Mouse (Mus musculus): ENCODE measurements around the gene Cct3. TPM values are rescaled to one million over a fixed set of nuclear protein-coding genes. Genes with fewer than 3 reads are reported as not detected.

Gene Cct3
- 333 TPM for polyA plus RNA-seq (2017; shearing (Covaris generic))

DNA sequence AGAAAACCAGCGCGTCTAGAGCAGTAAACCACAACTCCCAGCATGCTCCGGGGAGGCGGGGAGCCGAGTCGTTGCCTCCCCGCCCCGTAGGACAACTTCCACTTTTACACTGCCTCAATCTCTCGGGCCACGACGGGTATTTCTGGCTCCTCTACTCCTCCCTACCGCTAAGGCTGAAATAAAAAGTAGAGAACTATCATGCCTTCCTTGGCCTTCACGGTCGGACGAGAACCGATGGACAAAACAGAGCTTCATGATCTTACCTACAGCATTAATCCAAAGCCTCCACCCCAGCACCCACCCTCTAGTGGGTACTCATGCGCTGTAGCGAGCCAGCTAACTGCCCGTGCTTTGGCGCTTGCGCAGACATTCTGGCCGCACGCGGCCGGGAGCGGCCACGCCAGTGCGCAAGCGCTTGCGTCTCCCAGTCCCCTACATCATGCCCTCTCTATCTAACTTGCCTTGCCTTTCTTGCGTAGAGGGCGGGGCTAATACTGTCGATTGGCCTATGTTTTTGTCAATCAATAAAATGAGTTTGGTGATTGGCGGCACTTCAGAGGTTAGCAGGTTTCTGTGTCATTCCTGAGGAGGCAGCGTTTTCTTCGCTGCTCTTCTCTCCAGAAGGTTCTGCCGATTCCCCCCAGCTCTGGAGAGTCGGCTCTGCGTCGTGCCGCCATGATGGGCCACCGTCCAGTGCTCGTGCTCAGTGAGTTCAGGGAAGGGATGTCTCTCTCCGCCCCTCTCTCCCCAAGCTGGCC lies at the start of gene Cct3, which contains the start of gene Tsacc:
Cct3 (plus strand) TSS at position 556 of the 758 bp plus-strand sequence.
Tsacc (minus strand) TSS at position 439 of the 758 bp plus-strand sequence.

DNA sequence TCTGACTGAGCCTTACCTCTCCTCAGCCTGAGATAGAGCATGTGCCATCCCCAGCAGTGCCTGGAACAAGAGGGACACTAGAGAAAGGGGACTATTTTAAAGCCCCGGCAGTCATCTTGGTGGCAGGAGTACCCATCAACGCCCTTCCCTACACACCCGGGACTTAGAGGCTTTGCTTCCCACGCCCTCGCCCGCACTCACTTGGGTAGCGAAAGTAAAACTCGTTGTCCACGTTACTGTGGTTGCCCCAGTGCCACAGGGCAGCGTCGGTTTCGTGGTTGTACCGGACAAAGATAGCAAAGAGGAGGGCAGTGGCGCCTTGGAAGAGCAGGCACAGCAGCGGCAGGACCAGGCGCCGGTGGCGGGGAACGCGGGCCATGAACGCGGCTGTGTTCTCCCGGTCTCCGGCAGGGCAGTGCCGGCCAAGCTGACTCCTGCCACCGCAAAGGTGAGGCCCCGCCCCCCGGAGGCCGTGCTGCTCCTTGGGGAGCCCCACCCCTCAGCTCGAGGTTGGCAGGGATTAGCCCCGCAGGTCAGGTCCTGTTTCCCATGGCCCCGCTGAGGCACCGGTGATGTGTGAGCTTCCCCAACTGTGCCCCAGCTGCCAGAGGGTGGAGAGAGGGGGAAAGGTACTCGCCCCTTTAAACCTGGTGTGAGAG lies 42.5 kb upstream of the Cct3 start, which contains the start of gene Rhbg:
Rhbg (minus strand) TSS at position 442 of the 659 bp plus-strand sequence.

DNA sequence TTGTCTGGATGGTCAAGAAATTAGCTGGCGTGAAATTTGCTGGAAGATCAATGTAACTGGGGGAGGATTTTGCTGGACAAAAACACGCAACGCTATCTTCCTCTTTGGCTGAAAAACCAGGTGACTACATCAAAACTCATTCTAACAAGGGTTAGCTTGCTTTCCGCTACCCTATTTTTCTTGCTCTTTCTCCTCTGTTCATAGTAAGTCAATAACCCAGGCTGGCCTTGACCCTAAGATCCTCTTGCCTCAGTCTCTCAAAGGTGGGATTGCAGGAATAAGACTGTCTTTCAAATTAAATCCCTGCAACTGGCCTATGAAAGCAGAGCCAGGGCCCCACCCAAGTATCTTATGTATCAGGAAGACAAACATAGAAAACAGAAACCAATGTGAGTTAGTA lies 9.8 kb upstream of the Cct3 start, which contains the start of gene Gm38392:
Gm38392 (minus strand) TSS at position 101 of the 400 bp plus-strand sequence.

DNA sequence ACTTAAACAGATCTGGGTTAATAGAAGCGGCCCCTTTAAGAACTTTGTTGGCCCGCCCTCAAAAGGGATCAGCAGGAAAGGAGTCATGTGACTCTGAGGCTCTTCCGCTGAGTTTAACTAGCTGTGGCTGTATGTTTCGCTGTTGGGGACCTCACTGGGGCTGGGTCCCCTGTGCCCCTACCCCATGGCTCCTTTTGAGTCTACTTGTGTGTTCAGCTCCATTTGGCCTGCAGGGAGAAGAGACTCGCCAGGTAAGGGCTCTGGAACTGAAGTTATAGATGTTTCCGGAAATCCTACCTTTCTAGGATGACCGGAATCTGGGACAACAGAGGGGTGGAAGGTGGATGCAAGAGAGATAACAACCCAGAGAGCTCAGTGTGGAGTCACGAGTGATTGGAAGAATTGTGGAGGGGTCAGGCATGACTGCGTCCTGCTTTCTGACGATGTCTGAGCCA lies 28.1 kb downstream of the Cct3 start, which contains the start of gene Glmp:
Glmp (plus strand) TSS at position 73 of the 455 bp plus-strand sequence.

DNA sequence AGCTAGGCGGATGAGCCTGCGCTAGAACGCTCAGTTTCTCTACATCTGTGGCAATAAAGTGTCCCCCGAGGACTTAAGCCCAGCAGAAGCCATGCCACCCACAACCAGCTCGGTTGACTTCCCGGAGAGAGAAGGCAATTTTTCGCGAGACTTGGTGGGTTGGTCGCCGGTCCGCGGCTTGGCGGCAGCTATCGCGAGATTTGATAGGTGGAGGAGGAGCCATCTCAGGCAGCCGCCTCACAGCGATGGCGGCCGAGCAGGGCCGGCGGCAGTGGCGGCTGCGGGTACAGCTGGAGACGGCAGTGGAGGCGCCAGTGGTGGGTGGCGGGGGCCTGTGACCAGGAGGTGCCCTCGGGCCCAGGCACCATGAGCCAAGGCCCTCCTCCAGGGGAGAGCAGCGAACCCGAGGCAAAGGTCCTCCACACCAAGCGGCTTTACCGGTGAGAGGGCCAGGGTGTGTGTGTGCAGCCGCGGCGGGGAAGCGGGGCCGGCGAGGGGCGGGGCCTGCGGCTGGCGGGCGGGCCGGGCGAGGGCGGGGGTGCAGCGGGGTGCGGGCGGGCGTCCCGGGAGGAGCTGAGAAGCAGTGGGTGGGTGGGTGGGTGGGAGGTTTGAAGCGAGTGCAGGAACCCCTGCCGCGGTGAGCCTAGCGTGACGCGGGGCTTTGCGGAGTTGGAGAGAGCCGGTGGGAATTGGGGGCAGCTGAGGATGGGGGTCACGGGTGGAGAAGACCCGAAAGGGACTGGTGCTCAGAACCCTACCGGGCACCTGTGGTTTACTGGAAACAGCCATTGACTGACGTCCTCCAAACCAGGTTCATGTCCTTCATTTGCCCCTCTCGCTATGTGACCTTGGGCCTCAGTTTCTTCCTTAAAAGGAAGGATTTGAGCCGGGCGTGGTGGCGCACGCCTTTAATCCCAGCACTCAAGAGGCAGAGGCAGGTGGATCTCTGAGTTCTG lies 39.4 kb downstream of the Cct3 start, which contains the start of the genes Tmem79 and Smg5:
Tmem79 (minus strand) TSS at position 91 of the 956 bp plus-strand sequence.
Smg5 (plus strand) TSS at position 203 of the 956 bp plus-strand sequence.

DNA sequence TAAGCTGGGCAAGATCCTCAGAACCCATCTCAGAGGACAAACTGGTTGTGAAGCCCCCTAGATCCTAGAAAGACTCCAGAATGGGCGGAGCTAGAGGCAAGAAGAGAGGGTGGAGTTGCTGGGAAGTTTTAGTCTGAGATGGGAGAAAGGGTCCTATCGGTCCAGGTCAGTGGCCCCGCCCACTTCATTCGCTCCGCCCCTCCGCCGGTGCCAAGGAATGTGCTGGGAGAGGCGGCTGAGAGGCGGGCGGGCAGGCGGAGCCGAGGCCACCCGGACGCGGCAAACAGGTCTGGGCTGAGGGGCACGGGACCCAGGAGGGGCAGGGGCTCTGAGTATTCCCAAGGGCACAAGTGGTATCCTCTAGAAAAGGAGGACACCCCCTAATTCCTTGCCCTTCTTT lies 67.4 kb downstream of the Cct3 start, which contains the start of gene Paqr6:
Paqr6 (plus strand) TSS at position 248 of the 400 bp plus-strand sequence.

Other genes with a start within 250 kb of the Cct3 start
- 109 TPM for gene Naxe, start 238.6 kb upstream of the Cct3 start, polyA plus RNA-seq (2017; shearing (Covaris generic))
- not detected for gene Ttc24, start 218.8 kb upstream of the Cct3 start, polyA plus RNA-seq (2017; shearing (Covaris generic))
- 0.85 TPM for gene Iqgap3, start 215.1 kb upstream of the Cct3 start, polyA plus RNA-seq (2017; shearing (Covaris generic))
- gene Mef2d, start 154.7 kb upstream of the Cct3 start, polyA plus RNA-seq (2017; shearing (Covaris generic)) = 25.6 TPM
- gene Rhbg, start 42.4 kb upstream of the Cct3 start, polyA plus RNA-seq (2017; shearing (Covaris generic)) = not detected
- gene Gm38392, start 9.9 kb upstream of the Cct3 start, polyA plus RNA-seq (2017; shearing (Covaris generic)) = not detected
- gene Tsacc, start 117 bp upstream of the Cct3 start, polyA plus RNA-seq (2017; shearing (Covaris generic)) = 9.0 TPM
- 413 TPM for gene Glmp, start 27.9 kb downstream of the Cct3 start, polyA plus RNA-seq (2017; shearing (Covaris generic))
- 0.89 TPM for gene Tmem79, start 39.0 kb downstream of the Cct3 start, polyA plus RNA-seq (2017; shearing (Covaris generic))
- 49.2 TPM for gene Smg5, start 39.1 kb downstream of the Cct3 start, polyA plus RNA-seq (2017; shearing (Covaris generic))
- not detected for gene Paqr6, start 67.5 kb downstream of the Cct3 start, polyA plus RNA-seq (2017; shearing (Covaris generic))
- not detected for gene Bglap3, start 75.6 kb downstream of the Cct3 start, polyA plus RNA-seq (2017; shearing (Covaris generic))
- gene Bglap2, start 81.6 kb downstream of the Cct3 start, polyA plus RNA-seq (2017; shearing (Covaris generic)) = not detected
- not detected for gene Bglap, start 87.3 kb downstream of the Cct3 start, polyA plus RNA-seq (2017; shearing (Covaris generic))
- gene Pmf1, start 113.2 kb downstream of the Cct3 start, polyA plus RNA-seq (2017; shearing (Covaris generic)) = 36.0 TPM
- gene Slc25a44, start 128.0 kb downstream of the Cct3 start, polyA plus RNA-seq (2017; shearing (Covaris generic)) = 23.1 TPM
- gene Sema4a, start 164.1 kb downstream of the Cct3 start, polyA plus RNA-seq (2017; shearing (Covaris generic)) = 44.9 TPM
- gene Lmna, start 212.8 kb downstream of the Cct3 start, polyA plus RNA-seq (2017; shearing (Covaris generic)) = 20.3 TPM
- 0.18 TPM for gene Mex3a, start 235.3 kb downstream of the Cct3 start, polyA plus RNA-seq (2017; shearing (Covaris generic))